Mouse (Mus musculus): Measurements from ENCODE around the gene Nepn.
A peak's percentile ranks its signal among the peaks of the same experiment; 100 is the strongest.

The Nepn gene

GRCm38 (mm10) chr10:52405160-52405559 lies 16.4 kb downstream of the Nepn start:
- DNase-seq (ENCODE audit: low spot score) = no peak

GRCm38 (mm10) chr10:52407526-52407925 lies 18.8 kb downstream of the Nepn start:
- no peak for DNase-seq (ENCODE audit: low spot score)

- no peak for DNase-seq (ENCODE audit: low spot score)
Observed at GRCm38 (mm10) chr10:52415020-52415419, 26.2 kb downstream of the Nepn start.

- no peak for DNase-seq (ENCODE audit: low spot score)
Observed at GRCm38 (mm10) chr10:52416458-52416857, 27.7 kb downstream of the Nepn start.

GRCm38 (mm10) chr10:52417299-52417997 lies 28.7 kb downstream of the Nepn start, which contains the start of gene Nus1:
Gene Nus1, plus strand, starts transcription at chr10:52417547.
- DNase-seq (ENCODE audit: low spot score) = peak; percentile 98

- no peak for DNase-seq (ENCODE audit: low spot score)
Observed at GRCm38 (mm10) chr10:52417998-52418860, 29.5 kb downstream of the Nepn start.

GRCm38 (mm10) chr10:52418931-52419330 lies 30.2 kb downstream of the Nepn start:
- no peak for DNase-seq (ENCODE audit: low spot score)

GRCm38 (mm10) chr10:52419402-52419801 lies 30.6 kb downstream of the Nepn start:
- no peak for DNase-seq (ENCODE audit: low spot score)

- DNase-seq (ENCODE audit: low spot score) = no peak
Observed at GRCm38 (mm10) chr10:52420526-52420925, 31.8 kb downstream of the Nepn start.

- DNase-seq (ENCODE audit: low spot score) = no peak
Observed at GRCm38 (mm10) chr10:52421716-52422115, 32.9 kb downstream of the Nepn start.

- no peak for DNase-seq (ENCODE audit: low spot score)
Observed at GRCm38 (mm10) chr10:52423097-52423496, 34.3 kb downstream of the Nepn start.

- no peak for DNase-seq (ENCODE audit: low spot score)
Observed at GRCm38 (mm10) chr10:52426314-52426980, 37.7 kb downstream of the Nepn start.

GRCm38 (mm10) chr10:52427634-52428415 lies 39.1 kb downstream of the Nepn start:
- DNase-seq (ENCODE audit: low spot score) = no peak

GRCm38 (mm10) chr10:52430953-52431352 lies 42.2 kb downstream of the Nepn start:
- DNase-seq (ENCODE audit: low spot score) = no peak

- DNase-seq (ENCODE audit: low spot score) = no peak
Observed at GRCm38 (mm10) chr10:52434836-52435235, 46.1 kb downstream of the Nepn start.
